Mouse (Mus musculus): Measurements from ENCODE around the gene Nrk.

The Nrk gene

GRCm38 (mm10) chrX:138914041-138914776 is at the start of gene Nrk:
Gene Nrk (plus strand): TSS chrX:138914430.
- DNase-seq (ENCODE audit: low spot score): no peak

- no peak for DNase-seq (ENCODE audit: low spot score)
These were observed 864 bp upstream of the Nrk start for GRCm38 (mm10) chrX:138913366-138913765.

- no peak for DNase-seq (ENCODE audit: low spot score)
These were observed 516 bp downstream of the Nrk start for GRCm38 (mm10) chrX:138914777-138915114.

- no peak for DNase-seq (ENCODE audit: low spot score)
These were observed 4.8 kb downstream of the Nrk start for GRCm38 (mm10) chrX:138919030-138919429.

GRCm38 (mm10) chrX:138943905-138944304 is 29.7 kb downstream of the Nrk start:
- DNase-seq (ENCODE audit: low spot score): no peak

DNA sequence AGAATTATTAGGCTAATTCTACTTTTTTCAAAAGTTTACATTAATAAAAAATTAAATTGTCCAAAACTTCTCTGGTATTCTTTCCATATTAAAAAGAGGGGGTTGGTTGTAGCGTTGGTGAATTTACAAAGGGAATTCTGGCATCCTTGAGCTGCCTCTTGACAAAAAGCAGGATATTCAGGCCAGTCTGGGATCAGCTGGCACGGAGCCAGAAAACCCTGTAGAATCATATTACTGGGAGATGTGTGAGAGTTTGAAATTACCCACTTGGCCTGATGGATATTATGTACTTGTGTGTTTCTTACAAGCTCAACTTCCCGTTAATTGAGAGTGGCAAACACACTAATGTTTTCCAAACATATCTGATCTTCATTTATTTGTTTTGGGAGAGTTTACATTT is 46.5 kb downstream of the Nrk start:
- DNase-seq (ENCODE audit: low spot score): no peak

GRCm38 (mm10) chrX:138978501-138978900 is 64.3 kb downstream of the Nrk start:
- no peak for DNase-seq (ENCODE audit: low spot score)

GRCm38 (mm10) chrX:138979249-138979648 is 65.0 kb downstream of the Nrk start:
- DNase-seq (ENCODE audit: low spot score): no peak

- no peak for DNase-seq (ENCODE audit: low spot score)
These were observed 100.3 kb downstream of the Nrk start for GRCm38 (mm10) chrX:139014524-139014923.

DNA sequence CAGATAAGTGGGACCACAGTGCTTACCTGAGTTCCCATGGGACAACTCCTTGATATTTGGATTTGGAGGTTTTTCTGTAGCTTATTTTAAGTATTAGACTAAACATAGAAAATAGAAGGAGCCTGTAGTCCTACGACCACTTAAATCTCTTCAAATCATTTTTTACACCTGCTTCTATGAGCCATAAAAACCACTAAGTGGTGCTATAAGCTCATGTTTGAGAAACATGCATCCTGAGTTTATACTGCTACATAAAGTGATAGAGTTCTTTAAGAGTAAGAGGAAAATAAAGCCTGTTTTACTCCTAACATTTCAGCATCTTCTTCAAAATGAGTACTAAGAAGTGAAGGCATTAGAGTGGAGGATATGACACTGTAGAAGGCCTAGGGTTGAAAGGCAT is 102.3 kb downstream of the Nrk start:
- no peak for DNase-seq (ENCODE audit: low spot score)

- DNase-seq (ENCODE audit: low spot score): no peak
These were observed 112.4 kb downstream of the Nrk start for GRCm38 (mm10) chrX:139026532-139027097.

GRCm38 (mm10) chrX:139027296-139027695 is 113.1 kb downstream of the Nrk start:
- DNase-seq (ENCODE audit: low spot score): no peak

DNA sequence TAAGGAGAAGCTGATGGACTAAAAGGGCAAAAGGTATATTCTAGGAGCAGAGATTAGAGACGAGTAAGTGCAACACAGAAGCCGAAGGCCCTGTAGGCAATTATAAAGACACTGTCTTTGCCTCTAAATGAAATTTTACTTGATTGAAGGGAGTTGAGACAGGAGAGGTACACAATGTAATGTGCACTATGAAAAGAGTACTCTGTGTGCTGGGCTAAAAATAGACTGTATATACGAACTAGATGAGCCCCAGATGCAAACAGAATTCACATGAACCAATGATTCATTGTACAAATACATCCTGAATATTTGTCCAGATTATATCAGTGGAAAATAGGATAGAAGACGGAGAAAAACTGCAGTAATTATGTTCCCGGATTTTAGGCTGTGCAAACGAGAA is 113.7 kb downstream of the Nrk start:
- DNase-seq (ENCODE audit: low spot score): no peak

DNA sequence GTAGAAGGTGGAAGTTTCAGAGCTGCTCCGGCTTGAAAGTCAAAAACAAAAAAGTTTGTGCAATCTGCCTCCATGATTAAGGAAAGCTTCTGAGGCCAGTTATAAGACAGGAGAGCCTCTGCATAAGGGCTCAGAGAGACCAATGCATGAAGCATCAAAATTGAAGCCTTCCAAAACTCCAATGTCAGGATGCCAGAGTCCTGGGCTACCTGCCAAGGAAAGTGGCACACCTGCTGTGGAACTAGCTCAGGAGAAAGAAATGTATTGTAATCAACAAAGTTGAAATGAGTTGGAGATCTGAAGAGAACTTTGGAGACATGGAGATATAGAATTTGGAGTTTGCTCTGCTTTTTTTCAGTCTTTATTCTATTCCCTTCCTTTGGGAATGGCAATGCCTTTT is 123.4 kb downstream of the Nrk start:
- DNase-seq (ENCODE audit: low spot score): no peak

DNA sequence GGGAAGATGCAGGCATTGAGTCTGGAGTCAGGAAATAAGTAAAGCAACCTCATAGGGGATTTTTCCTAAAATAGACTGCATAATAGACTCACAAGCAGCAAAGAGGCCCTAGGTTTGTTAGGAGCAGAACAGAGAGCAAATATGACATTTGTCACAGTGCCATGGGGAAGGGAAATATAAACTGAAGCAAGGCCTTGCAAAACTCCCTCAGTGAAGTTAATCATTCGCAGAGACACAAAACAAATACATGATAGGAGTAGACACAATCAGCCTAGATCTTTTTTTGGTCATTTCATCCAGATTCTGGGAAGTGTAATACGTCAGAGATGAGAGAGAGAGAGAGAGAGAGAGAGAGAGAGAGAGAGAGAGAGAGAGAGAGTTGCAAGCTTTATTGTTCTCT is 125.1 kb downstream of the Nrk start:
- no peak for DNase-seq (ENCODE audit: low spot score)

DNA sequence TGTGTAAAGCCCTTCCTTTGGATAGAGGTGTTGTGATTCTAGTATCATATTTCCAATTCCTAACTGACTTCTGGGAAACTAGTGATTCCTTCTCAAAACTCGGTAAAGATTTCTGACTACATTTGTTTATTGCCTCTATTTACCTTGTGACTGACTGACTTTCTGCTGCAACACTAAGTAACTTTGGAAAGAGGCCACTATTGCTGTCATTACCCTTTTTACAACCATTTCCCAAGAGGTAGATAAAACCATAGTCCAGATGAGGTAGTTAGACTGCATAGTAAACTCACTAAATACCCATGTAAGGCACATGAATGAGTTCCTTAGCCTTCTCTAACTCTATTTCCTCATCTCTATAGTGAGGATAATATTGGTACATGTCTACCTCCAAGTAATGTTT is 126.9 kb downstream of the Nrk start:
- DNase-seq (ENCODE audit: low spot score): no peak

- no peak for DNase-seq (ENCODE audit: low spot score)
These were observed 137.7 kb downstream of the Nrk start for GRCm38 (mm10) chrX:139051976-139052375.

- DNase-seq (ENCODE audit: low spot score): no peak
These were observed 138.9 kb downstream of the Nrk start for GRCm38 (mm10) chrX:139053149-139053548.
